Mouse (Mus musculus): ENCODE data around the gene Ccp110.

Ccp110 gene

DNA sequence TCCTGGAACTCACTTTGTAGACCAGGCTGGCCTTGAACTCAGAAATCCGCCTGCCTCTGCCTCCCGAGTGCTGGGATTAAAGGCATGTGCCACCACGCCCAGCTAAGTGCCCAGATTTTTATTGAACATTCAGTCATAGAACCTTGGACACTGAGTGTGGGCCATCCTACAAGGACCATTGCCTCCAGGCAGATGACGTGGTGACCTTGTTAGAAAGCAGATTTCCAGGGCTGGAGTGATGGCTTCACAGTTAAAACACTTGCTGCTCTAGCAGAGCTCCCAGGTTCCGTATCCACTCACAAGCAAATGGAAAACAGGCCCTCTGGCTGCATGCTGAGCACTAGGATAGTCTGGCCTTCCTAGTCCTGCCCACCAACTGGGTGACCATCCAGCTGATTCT is 32.4 kb downstream of the Ccp110 start:
- peaks cover 5% of the 10 kb centered on the region for H3K36me3 ChIP-seq (ENCODE audit: control insufficient read depth, insufficient read depth, low read length, poor library complexity, severe bottlenecking)
- no peak for DNase-seq (ENCODE audit: low read depth, low spot score)
- H3K27me3 ChIP-seq (ENCODE audit: control insufficient read depth, insufficient read depth, low read length, poor library complexity, severe bottlenecking) = no peaks in the 10 kb centered on the region

DNA sequence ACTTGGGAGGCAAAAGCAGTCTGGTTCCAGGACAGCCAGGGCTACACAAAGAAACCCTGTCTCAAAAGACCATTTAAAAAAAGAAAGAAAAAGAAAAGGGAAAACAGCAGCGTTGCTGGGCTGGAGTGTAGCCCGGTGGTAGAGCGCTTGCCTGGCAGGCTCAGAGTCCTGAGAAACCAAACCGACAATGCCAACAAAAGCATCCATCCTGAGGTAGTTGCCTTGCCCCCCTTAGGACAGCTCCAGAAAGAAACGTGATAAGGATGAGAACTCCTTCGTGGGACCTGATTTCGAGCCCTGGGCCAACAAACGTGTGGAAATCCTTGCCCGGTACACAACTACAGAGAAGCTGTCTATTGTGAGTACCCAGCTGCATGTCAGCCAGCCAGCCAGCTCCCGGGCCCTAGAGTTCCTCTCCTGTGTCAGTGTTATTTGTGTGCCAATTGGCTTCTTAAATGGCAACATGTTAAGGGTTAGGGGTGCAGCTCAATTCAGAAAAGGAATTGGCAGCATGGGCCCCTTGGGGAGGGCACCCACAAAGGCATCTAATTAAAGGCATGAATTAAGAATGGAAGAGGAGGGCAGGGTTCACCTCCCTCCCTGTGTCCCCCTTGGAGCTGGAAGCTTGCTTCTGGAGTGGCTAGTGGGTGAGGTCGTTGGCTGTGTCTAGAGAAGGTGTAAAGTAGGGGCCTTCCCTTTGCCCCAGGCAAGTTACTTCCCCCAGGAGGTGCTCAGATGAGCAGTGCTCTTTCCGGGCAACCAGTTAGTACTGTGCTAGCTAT is 35.7 kb downstream of the Ccp110 start:
- no peak for DNase-seq (ENCODE audit: low read depth, low spot score)
- Histone ChIP-seq H3K27me3 (ENCODE audit: control insufficient read depth, insufficient read depth, low read length, poor library complexity, severe bottlenecking) (no peaks in the 10 kb centered on the region), H3K36me3 (ENCODE audit: control insufficient read depth, insufficient read depth, low read length, poor library complexity, severe bottlenecking) (peaks cover 6% of the 10 kb centered on the region)

- no peak for DNase-seq (ENCODE audit: low read depth, low spot score)
- no peaks in the 10 kb centered on the region for H3K27me3 ChIP-seq (ENCODE audit: control insufficient read depth, insufficient read depth, low read length, poor library complexity, severe bottlenecking)
- peaks cover 8% of the 10 kb centered on the region; the same call in 1 of the 2 replicates for H3K36me3 ChIP-seq (ENCODE audit: control insufficient read depth, insufficient read depth, low read length, poor library complexity, severe bottlenecking)
Measured at GRCm38 (mm10) chr7:118749706-118750105, 37.4 kb downstream of the Ccp110 start.

DNA sequence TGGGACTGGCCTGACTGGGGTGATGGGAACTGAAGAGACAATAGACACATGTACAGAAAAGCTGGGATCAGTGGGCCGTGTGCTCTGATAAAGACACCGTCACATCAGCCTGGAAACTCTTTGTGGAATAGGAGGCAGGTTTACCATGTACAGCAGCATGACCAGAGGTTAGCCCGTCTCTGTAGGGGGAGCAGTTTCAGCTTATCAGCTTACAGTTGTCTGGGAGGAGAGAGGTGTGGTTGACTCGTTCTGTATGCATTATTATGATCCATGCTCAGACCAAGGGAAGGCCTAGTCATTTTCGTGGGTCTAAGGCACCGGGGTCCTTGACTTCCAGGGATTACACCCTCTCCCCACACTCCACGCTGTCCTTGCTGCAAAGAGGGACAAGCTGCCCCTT is 39.3 kb downstream of the Ccp110 start:
- H3K36me3 ChIP-seq (ENCODE audit: control insufficient read depth, insufficient read depth, low read length, poor library complexity, severe bottlenecking) = peaks cover 7% of the 10 kb centered on the region; the same call in 1 of the 2 replicates
- no peaks in the 10 kb centered on the region for H3K27me3 ChIP-seq (ENCODE audit: control insufficient read depth, insufficient read depth, low read length, poor library complexity, severe bottlenecking)
- no peak for DNase-seq (ENCODE audit: low read depth, low spot score)

- Histone ChIP-seq H3K27me3 (ENCODE audit: control insufficient read depth, insufficient read depth, low read length, poor library complexity, severe bottlenecking) (no peaks in the 10 kb centered on the region), H3K36me3 (ENCODE audit: control insufficient read depth, insufficient read depth, low read length, poor library complexity, severe bottlenecking) (peaks cover 7% of the 10 kb centered on the region; the same call in 1 of the 2 replicates)
- DNase-seq (ENCODE audit: low read depth, low spot score) = no peak
Measured at GRCm38 (mm10) chr7:118755756-118756155, 43.4 kb downstream of the Ccp110 start.

DNA sequence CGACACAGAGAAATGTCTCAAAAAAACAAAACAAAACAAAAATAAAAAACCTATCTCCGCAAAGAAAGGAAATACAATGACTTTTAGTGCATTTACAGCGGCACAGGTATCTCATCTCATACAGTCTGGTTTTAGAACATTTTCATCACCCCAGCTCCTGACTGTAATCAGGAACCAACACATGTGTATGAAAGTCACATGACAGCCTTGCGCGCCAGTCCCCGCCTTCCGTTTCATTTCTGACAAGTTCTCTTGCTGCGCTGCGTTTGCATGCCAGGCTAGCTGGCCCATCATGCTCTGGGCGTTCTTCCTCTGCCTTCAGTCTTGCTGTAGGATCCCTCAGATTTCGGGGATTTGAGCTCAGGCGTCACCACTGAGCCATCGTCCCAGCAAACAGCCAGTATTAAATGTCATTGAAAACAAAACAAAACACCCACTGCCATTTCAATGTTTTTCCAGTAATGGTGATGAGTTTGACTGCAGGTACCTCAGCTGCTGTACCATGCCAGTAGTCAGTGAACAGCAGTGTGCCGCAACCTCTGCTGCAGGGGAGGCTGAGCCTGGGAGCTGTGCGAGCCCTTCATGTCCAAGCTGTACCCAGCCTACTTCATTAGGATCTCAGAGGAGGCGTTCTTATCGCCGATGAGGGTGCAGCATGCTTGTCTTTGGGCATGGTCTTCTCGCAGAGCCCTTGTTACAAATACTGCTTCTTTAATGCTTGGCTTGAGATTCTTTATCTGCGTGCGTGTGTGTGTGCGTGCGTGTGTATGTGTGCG is 44.3 kb downstream of the Ccp110 start:
- Histone ChIP-seq H3K27me3 (ENCODE audit: control insufficient read depth, insufficient read depth, low read length, poor library complexity, severe bottlenecking) (no peaks in the 10 kb centered on the region), H3K36me3 (ENCODE audit: control insufficient read depth, insufficient read depth, low read length, poor library complexity, severe bottlenecking) (peaks cover 7% of the 10 kb centered on the region; the same call in 1 of the 2 replicates)
- no peak for DNase-seq (ENCODE audit: low read depth, low spot score)

GRCm38 (mm10) chr7:118758369-118758768 is 46.0 kb downstream of the Ccp110 start:
- Histone ChIP-seq H3K27me3 (ENCODE audit: control insufficient read depth, insufficient read depth, low read length, poor library complexity, severe bottlenecking) (no peaks in the 10 kb centered on the region), H3K36me3 (ENCODE audit: control insufficient read depth, insufficient read depth, low read length, poor library complexity, severe bottlenecking) (peaks cover 7% of the 10 kb centered on the region; the same call in 1 of the 2 replicates)
- DNase-seq (ENCODE audit: low read depth, low spot score) = no peak

GRCm38 (mm10) chr7:118759372-118759771 is 47.0 kb downstream of the Ccp110 start:
- H3K36me3 ChIP-seq (ENCODE audit: control insufficient read depth, insufficient read depth, low read length, poor library complexity, severe bottlenecking) = peaks cover 5% of the 10 kb centered on the region; the same call in 1 of the 2 replicates
- no peak for DNase-seq (ENCODE audit: low read depth, low spot score)
- no peaks in the 10 kb centered on the region for H3K27me3 ChIP-seq (ENCODE audit: control insufficient read depth, insufficient read depth, low read length, poor library complexity, severe bottlenecking)

DNA sequence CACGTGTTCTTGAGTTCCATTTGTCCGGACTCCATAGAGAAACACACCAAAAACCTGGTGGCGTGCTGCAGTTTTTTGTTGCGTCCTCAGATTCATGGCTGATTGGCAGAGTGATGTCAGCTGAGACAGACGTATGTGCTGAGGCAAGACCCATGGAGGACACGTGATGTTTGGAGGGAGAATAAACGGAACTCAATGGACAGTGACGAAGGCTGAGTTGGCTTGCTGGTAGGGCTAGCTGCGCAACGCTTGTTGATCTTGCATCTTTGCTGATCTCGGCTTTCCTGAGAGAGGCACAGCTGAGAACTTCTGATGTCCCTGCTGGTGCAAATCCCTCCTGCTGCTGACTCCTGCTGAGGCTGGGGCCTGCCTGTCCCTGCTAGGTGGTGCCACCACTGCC is 51.6 kb downstream of the Ccp110 start:
- peaks cover 3% of the 10 kb centered on the region; the same call in 1 of the 2 replicates for H3K36me3 ChIP-seq (ENCODE audit: control insufficient read depth, insufficient read depth, low read length, poor library complexity, severe bottlenecking)
- H3K27me3 ChIP-seq (ENCODE audit: control insufficient read depth, insufficient read depth, low read length, poor library complexity, severe bottlenecking) = no peaks in the 10 kb centered on the region
- no peak for DNase-seq (ENCODE audit: low read depth, low spot score)

DNA sequence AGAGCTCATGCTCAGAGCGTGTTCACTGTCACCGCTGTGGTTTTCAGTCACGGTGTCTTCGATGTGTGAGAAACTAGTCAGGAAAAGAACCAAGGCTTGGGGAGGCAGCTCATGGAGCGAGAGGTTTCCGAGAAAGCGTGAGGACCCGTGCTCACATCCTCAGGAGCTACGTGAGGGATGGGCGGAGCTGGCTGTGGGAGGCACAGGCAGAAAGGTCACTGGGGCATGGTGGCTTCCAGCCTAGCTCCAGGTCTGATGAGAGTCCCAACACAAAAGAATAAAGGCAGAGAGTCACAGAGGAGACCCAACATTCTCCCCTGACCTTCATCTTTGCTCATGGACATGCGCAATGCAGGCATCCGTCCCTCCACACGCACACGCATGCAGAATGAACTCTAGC is 52.4 kb downstream of the Ccp110 start:
- H3K27me3 ChIP-seq (ENCODE audit: control insufficient read depth, insufficient read depth, low read length, poor library complexity, severe bottlenecking) = no peaks in the 10 kb centered on the region
- no peak for DNase-seq (ENCODE audit: low read depth, low spot score)
- H3K36me3 ChIP-seq (ENCODE audit: control insufficient read depth, insufficient read depth, low read length, poor library complexity, severe bottlenecking) = peaks cover 3% of the 10 kb centered on the region; the same call in 1 of the 2 replicates

GRCm38 (mm10) chr7:118765604-118766003 is 53.3 kb downstream of the Ccp110 start:
- H3K36me3 ChIP-seq (ENCODE audit: control insufficient read depth, insufficient read depth, low read length, poor library complexity, severe bottlenecking) = peaks cover 1% of the 10 kb centered on the region; the same call in 1 of the 2 replicates
- no peak for DNase-seq (ENCODE audit: low read depth, low spot score)
- no peaks in the 10 kb centered on the region for H3K27me3 ChIP-seq (ENCODE audit: control insufficient read depth, insufficient read depth, low read length, poor library complexity, severe bottlenecking)

DNA sequence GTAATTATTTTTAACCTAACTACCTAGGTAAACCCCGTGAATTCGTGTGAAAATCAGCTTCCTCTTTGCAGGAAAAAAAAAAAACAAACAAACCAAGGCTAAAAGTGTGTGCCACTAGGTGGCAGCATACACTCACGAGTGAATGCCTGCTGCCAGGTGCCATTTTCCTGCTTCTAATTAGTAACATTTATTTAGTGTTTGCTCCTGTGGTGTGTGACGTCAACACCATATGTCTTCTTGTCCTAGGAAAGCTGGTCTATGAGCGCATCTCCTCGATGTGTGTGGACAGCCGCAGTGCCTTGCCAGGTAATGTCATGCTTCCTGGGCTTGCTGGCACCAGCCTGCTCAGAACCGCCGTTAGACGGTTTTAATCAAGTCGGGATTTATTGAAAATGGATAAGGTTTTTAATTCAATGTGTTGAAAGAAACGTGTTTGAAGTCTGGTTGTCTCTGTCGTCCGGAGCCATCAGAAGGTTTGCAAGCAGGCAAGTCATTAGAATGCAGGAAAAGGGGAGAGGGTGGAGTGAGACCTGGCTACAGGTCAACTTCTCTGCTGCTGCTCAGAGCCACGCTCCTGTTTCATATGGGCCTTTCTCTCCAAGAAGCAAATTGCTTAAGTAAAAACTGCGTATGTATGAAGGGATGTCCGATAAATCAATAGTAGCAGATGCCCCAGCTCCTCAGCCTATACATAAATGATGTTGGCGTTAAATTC is 53.9 kb downstream of the Ccp110 start:
- Histone ChIP-seq H3K36me3 (ENCODE audit: control insufficient read depth, insufficient read depth, low read length, poor library complexity, severe bottlenecking) (no peaks in the 10 kb centered on the region; the same call in 1 of the 2 replicates), H3K27me3 (ENCODE audit: control insufficient read depth, insufficient read depth, low read length, poor library complexity, severe bottlenecking) (no peaks in the 10 kb centered on the region)
- DNase-seq (ENCODE audit: low read depth, low spot score) = peak; percentile 90

DNA sequence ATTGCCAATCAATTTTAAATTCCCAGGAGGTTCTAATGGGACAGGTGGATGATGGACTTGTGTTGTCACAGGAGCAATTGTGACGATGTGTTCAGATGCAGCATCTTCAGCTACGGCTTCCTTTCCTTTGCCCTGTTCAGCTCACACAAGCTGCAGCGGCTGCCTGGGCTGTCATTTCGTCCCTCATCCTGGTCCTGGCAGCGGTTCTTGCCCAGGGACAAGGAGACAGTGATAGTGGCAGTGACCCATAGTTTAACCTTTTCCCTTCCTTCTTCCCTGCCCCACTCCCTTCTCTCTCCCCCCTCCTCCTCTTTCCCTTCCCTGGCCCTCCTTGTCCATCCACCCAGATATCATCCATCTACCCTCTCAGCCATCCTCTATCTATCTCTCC is 54.5 kb downstream of the Ccp110 start:
- DNase-seq (ENCODE audit: low read depth, low spot score) = no peak
- Histone ChIP-seq H3K27me3 (ENCODE audit: control insufficient read depth, insufficient read depth, low read length, poor library complexity, severe bottlenecking) (no peaks in the 10 kb centered on the region), H3K36me3 (ENCODE audit: control insufficient read depth, insufficient read depth, low read length, poor library complexity, severe bottlenecking) (no peaks in the 10 kb centered on the region; the same call in 1 of the 2 replicates)

- DNase-seq (ENCODE audit: low read depth, low spot score) = no peak
- Histone ChIP-seq H3K27me3 (ENCODE audit: control insufficient read depth, insufficient read depth, low read length, poor library complexity, severe bottlenecking) (no peaks in the 10 kb centered on the region), H3K36me3 (ENCODE audit: control insufficient read depth, insufficient read depth, low read length, poor library complexity, severe bottlenecking) (no peaks in the 10 kb centered on the region; the same call in 1 of the 2 replicates)
Measured at GRCm38 (mm10) chr7:118769208-118769607, 56.9 kb downstream of the Ccp110 start.
